In the genomic region with DNA sequence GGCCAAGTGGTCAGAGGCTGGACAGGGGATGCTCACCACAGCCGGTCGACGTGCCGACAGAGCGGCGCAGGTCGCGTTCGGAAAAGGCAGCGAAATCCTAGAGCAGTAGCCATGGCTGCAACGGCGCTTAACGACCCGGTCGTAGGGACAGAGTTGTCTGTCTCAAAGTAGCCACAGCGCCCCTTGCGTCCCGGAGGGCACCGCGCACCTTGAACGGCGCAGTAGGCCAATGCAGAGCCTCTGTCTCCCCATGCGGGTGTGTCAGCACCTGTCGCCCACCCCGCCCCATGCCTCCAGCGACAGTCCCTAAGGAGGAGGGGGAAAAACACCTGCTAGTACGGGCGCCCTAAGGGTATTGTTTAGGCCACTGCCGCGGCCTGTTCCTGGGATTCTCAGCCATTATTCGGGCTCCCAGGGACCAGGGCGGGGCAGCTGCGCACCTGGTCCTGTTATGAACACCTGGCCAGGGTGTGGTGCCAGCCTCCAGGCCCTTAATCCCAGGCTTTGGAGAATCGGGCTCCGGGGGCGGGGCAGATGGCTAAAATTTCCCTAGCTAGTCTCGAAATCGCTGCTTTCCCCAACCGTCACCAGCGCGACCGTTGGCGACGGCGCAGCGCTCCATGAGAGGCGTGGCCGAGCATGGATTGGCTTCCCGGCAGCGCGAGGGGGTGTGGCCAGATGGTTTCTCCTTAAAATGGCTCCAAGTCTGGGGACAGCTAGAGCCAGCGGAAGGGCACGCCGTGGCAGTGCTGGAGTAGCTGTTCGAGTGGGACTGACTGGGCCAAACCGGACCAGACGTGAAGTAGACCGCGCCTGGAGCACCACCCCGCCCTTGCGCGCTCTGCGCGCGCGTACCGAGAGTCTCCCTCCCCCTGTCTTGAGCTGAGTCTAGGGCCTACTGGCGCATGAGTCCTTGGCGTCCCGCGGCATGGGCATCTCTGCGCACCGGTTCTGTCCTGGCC, we compare ENCODE assay signal across 8 mouse cellular contexts. TPM values are rescaled to one million over a fixed set of nuclear protein-coding genes. Genes with fewer than 3 reads are reported as not detected.
DNase-seq lines count a peak whose midpoint lies in the region; ATAC-seq lines count a peak whose summit lies in the region.

Ndufaf3 (minus strand) TSS at position 620 of the 962 bp plus-strand sequence.

- 0% methylated on average over 73 of the region's 73 CpGs for WGBS in intestine, embryonic 14.5 days

- H3K9me3 ChIP-seq in intestine, embryonic 14.5 days (ENCODE audit: control insufficient read depth, low read length) = no peaks in the 10 kb centered on the region

- H3K27me3 ChIP-seq in intestine, embryonic 14.5 days (replicated peaks; ENCODE audit: control insufficient read depth, insufficient read depth, low read length) = no peaks in the 10 kb centered on the region

- H3K4me1 ChIP-seq in intestine, embryonic 14.5 days (replicated peaks; ENCODE audit: control insufficient read depth, insufficient read depth, low read length) = peaks cover 16% of the 10 kb centered on the region

- ATAC-seq in intestine, embryonic 14.5 days (replicated peaks; ENCODE audit: low FRiP score, low TSS enrichment, low read depth) = peak; percentile 80

- H3K36me3 ChIP-seq in intestine, embryonic 14.5 days (ENCODE audit: control insufficient read depth, insufficient read depth, low read length) = peaks cover 46% of the 10 kb centered on the region

- peak within 1 kb of the TSS; percentile 58 for H3K9ac ChIP-seq in intestine, embryonic 14.5 days (ENCODE audit: low read length)

- H3K4me2 ChIP-seq in intestine, embryonic 14.5 days (ENCODE audit: low read length) = peak within 1 kb of the TSS; percentile 83

- peak; percentile 97 to 99 for DNase-seq in adrenal gland, adult (ENCODE audit: inconsistent age in 2 of 2, low spot score in 1 of 2)
- DNase-seq in embryo, embryonic 10.5 days (ENCODE audit: low spot score) = peak; percentile 96
- DNase-seq in gastrocnemius, postnatal 14 days = peak; percentile 97
- peak; percentile 99 for DNase-seq in intestine, embryonic 14.5 days (ENCODE audit: low spot score)
- peak; percentile 97 for DNase-seq in left cerebral cortex, postnatal 14 days (ENCODE audit: low spot score in 2 of 2)
- DNase-seq in mesoderm, embryonic 11.5 days (ENCODE audit: low read depth, low spot score) = peak; percentile 94
- DNase-seq in right cerebral cortex, postnatal 36 days (ENCODE audit: low spot score in 2 of 2) = peak; percentile 93 to 95
- DNase-seq in yolk sac, embryonic 10.5 days (ENCODE audit: low spot score) = peak; percentile 95

- intact Hi-C loops in gastrocnemius, postnatal 14 days (cut with DNase I; ENCODE audit: low total_unique reads) = no loop called here
- intact Hi-C loops in left cerebral cortex, postnatal 14 days (cut with DNase I) = no loop called here

- H3K27ac ChIP-seq in intestine, embryonic 14.5 days (ENCODE audit: low read depth) = peak within 1 kb of the TSS; percentile 92

- peak within 1 kb of the TSS; percentile 70 for H3K4me3 ChIP-seq in intestine, embryonic 14.5 days (ENCODE audit: low read depth, low read length)

RNA-seq across cellular contexts. Expression of gene Ndufaf3, which starts in this region (rescaled TPM):
- total RNA-seq in gastrocnemius, postnatal 14 days (2021) = 10 to 100 TPM; 30.0 to 32.9 TPM
- 37.0 and 39.8 TPM in 2 replicates for polyA plus RNA-seq in intestine, embryonic 14.5 days (2014; fragmentation: Nextera tagmentation; extraction: Ambion mirVana)
- 10 to 100 TPM; 65.9 to 66.5 TPM for total RNA-seq in left cerebral cortex, postnatal 14 days (2021)

Comparison
In these comparisons a context has a peak if more than half of its experiments do, and no peak if none do; other contexts are left out.
1. Peak in every context shown above with its lines: DNase-seq, ATAC-seq, H3K4me3 ChIP-seq and H3K27ac ChIP-seq.